Mouse (Mus musculus): ENCODE measurements around the gene Ptprs. TPM values are rescaled to one million over a fixed set of nuclear protein-coding genes. Genes with fewer than 3 reads are reported as not detected.

Ptprs gene
- polyA plus RNA-seq, 1 experiment, result 56.8 TPM

DNA sequence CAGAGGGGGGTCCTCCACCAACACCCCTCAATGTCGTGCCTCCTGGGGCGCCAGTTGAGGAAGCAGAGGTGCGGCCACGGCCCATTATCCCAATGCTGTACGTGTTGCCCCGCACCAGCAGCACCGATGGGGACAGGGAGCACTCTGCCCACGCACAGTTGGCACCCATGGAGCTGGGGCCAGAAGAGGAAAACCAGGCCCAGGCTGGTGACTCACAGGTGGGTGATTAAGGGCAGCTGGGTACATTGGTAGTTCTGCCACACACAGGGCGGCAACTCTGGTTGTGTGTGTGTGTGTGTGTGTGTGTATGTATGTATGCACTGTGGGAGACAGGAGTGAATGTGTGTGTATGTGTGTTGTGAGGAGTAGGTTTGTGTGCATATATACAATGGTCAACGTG is 82.4 kb downstream of the Ptprs start:
- TF ChIP-seq CEBPB (IDR thresholded peaks at IDR 0.05; ENCODE audit: low read depth) (no peak), MYOD1 (IDR thresholded peaks at IDR 0.05; ENCODE audit: control insufficient read depth, insufficient read length, low read depth) (no peak), MAX (IDR thresholded peaks at IDR 0.05) (no peak), CTCF (IDR thresholded peaks at IDR 0.05; ENCODE audit: control insufficient read depth, insufficient read depth, insufficient read length) (no peak), USF1 (IDR thresholded peaks at IDR 0.05; ENCODE audit: low read depth) (no peak), MYOG (IDR thresholded peaks at IDR 0.05; ENCODE audit: control insufficient read depth, extremely low read depth, insufficient read length) (no peak)

GRCm38 (mm10) chr17:56393238-56393637 is 83.0 kb downstream of the Ptprs start:
- Histone ChIP-seq H3K79me2 (ENCODE audit: control insufficient read depth, insufficient read depth) (no peaks in the 10 kb centered on the region), H3K4me3 (ENCODE audit: insufficient read depth, poor library complexity, severe bottlenecking) (no peak overlapping the region), H3K79me3 (ENCODE audit: low read depth) (no peaks in the 10 kb centered on the region), H3ac (ENCODE audit: control insufficient read depth, insufficient read length, low read depth) (no peak overlapping the region), H3K27me3 (ENCODE audit: control insufficient read depth, insufficient read depth, insufficient read length) (no peaks in the 10 kb centered on the region), H3K36me3 (ENCODE audit: control insufficient read depth, insufficient read depth) (peaks cover 3% of the 10 kb centered on the region)
- no peak for TF ChIP-seq MAX (IDR thresholded peaks at IDR 0.05)
- TF ChIP-seq MYOD1 (IDR thresholded peaks at IDR 0.05; ENCODE audit: control insufficient read depth, insufficient read length, low read depth), result no peak
- no peak for TF ChIP-seq CEBPB (IDR thresholded peaks at IDR 0.05; ENCODE audit: low read depth)

More for the DNA sequence above, 82.4 kb downstream of the Ptprs start:
- Histone ChIP-seq H3K36me3 (ENCODE audit: control insufficient read depth, insufficient read depth) (peaks cover 3% of the 10 kb centered on the region), H3K79me2 (ENCODE audit: control insufficient read depth, insufficient read depth) (no peaks in the 10 kb centered on the region), H3K4me3 (ENCODE audit: insufficient read depth, poor library complexity, severe bottlenecking) (no peak overlapping the region), H3K27me3 (ENCODE audit: control insufficient read depth, insufficient read depth, insufficient read length) (no peaks in the 10 kb centered on the region), H3ac (ENCODE audit: control insufficient read depth, insufficient read length, low read depth) (no peak overlapping the region), H3K79me3 (ENCODE audit: low read depth) (no peaks in the 10 kb centered on the region)

DNA sequence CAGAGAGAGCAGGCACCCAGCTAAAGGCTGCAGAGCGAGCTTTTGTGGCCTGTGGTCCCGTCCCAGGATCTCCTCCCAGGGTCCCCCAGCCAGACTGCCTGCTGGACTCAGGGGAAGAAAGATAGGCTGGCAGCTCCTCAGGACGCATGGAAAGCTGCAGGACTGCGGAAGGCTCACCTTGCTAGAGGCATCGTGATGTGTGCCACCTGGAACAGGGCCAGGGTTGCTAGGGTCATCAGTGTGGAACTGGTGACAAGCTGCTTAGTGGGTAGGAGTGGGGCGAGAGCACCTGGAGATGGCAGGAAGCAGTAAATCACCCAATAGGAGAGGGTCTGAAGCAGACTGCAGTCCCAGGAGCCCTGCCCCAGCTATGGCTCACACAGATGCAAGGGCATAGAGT is 88.7 kb downstream of the Ptprs start:
- H3K79me3 ChIP-seq (ENCODE audit: low read depth), result no peaks in the 10 kb centered on the region
- H3K79me2 ChIP-seq (ENCODE audit: control insufficient read depth, insufficient read depth), result no peaks in the 10 kb centered on the region
- TF ChIP-seq MYOG (IDR thresholded peaks at IDR 0.05; ENCODE audit: control insufficient read depth, extremely low read depth, insufficient read length) (no peak), USF1 (IDR thresholded peaks at IDR 0.05; ENCODE audit: low read depth) (no peak), CEBPB (IDR thresholded peaks at IDR 0.05; ENCODE audit: low read depth) (no peak), CTCF (IDR thresholded peaks at IDR 0.05; ENCODE audit: control insufficient read depth, insufficient read depth, insufficient read length) (no peak), MYOD1 (IDR thresholded peaks at IDR 0.05; ENCODE audit: control insufficient read depth, insufficient read length, low read depth) (no peak), FOSL1 (IDR thresholded peaks at IDR 0.05; ENCODE audit: insufficient read depth, low read length, poor library complexity, severe bottlenecking) (no peak), MAX (IDR thresholded peaks at IDR 0.05) (no peak)
- no peak overlapping the region for H3K4me3 ChIP-seq (ENCODE audit: insufficient read depth, poor library complexity, severe bottlenecking)
- no peak overlapping the region for H3ac ChIP-seq (ENCODE audit: control insufficient read depth, insufficient read length, low read depth)
- peaks cover 7% of the 10 kb centered on the region for H3K36me3 ChIP-seq (ENCODE audit: control insufficient read depth, insufficient read depth)
- H3K27me3 ChIP-seq (ENCODE audit: control insufficient read depth, insufficient read depth, insufficient read length), result no peaks in the 10 kb centered on the region

- Histone ChIP-seq H3K36me3 (ENCODE audit: control insufficient read depth, insufficient read depth) (peaks cover 4% of the 10 kb centered on the region), H3K4me3 (ENCODE audit: insufficient read depth, poor library complexity, severe bottlenecking) (no peak overlapping the region)
- TF ChIP-seq USF1 (IDR thresholded peaks at IDR 0.05; ENCODE audit: low read depth), result no peak
- TF ChIP-seq MAX (IDR thresholded peaks at IDR 0.05), result no peak
- no peak for TF ChIP-seq CTCF (IDR thresholded peaks at IDR 0.05; ENCODE audit: control insufficient read depth, insufficient read depth, insufficient read length)
- TF ChIP-seq MYOG (IDR thresholded peaks at IDR 0.05; ENCODE audit: control insufficient read depth, extremely low read depth, insufficient read length), result no peak
- no peak for TF ChIP-seq FOSL1 (IDR thresholded peaks at IDR 0.05; ENCODE audit: insufficient read depth, low read length, poor library complexity, severe bottlenecking)
- no peak for TF ChIP-seq CEBPB (IDR thresholded peaks at IDR 0.05; ENCODE audit: low read depth)
- TF ChIP-seq MYOD1 (IDR thresholded peaks at IDR 0.05; ENCODE audit: control insufficient read depth, insufficient read length, low read depth), result no peak
Observed at GRCm38 (mm10) chr17:56384903-56385302, 91.4 kb downstream of the Ptprs start.

DNA sequence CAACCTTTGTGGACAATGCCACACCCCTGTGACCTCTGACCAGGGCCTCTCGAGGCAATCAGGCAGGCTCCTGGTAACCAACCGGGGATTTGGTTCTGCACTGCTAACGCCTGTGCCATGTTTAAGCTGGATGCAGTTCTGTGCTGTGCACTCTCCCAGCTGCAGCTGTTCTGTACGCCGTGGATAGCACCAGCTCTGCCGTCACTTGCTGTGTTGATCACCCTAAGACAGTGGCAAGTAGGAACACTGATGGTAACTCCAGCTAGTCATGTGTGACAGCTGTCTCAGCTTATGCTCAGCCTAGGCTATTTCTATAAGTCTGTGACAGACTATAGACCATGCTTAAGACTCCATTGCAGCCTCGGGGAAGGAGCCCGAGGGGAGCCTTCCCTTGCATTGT is 93.3 kb downstream of the Ptprs start:
- Histone ChIP-seq H3K4me3 (ENCODE audit: insufficient read depth, poor library complexity, severe bottlenecking) (no peak overlapping the region), H3K79me2 (ENCODE audit: control insufficient read depth, insufficient read depth) (no peaks in the 10 kb centered on the region), H3ac (ENCODE audit: control insufficient read depth, insufficient read length, low read depth) (no peak overlapping the region), H3K79me3 (ENCODE audit: low read depth) (no peaks in the 10 kb centered on the region), H3K27me3 (ENCODE audit: control insufficient read depth, insufficient read depth, insufficient read length) (no peaks in the 10 kb centered on the region), H3K36me3 (ENCODE audit: control insufficient read depth, insufficient read depth) (peaks cover 3% of the 10 kb centered on the region)
- TF ChIP-seq MYOG (IDR thresholded peaks at IDR 0.05; ENCODE audit: control insufficient read depth, extremely low read depth, insufficient read length), result no peak
- no peak for TF ChIP-seq USF1 (IDR thresholded peaks at IDR 0.05; ENCODE audit: low read depth)
- no peak for TF ChIP-seq CEBPB (IDR thresholded peaks at IDR 0.05; ENCODE audit: low read depth)
- TF ChIP-seq MYOD1 (IDR thresholded peaks at IDR 0.05; ENCODE audit: control insufficient read depth, insufficient read length, low read depth), result no peak
- TF ChIP-seq MAX (IDR thresholded peaks at IDR 0.05), result no peak
- TF ChIP-seq FOSL1 (IDR thresholded peaks at IDR 0.05; ENCODE audit: insufficient read depth, low read length, poor library complexity, severe bottlenecking), result no peak
- no peak for TF ChIP-seq CTCF (IDR thresholded peaks at IDR 0.05; ENCODE audit: control insufficient read depth, insufficient read depth, insufficient read length)

More at GRCm38 (mm10) chr17:56384903-56385302, 91.4 kb downstream of the Ptprs start:
- H3K27me3 ChIP-seq (ENCODE audit: control insufficient read depth, insufficient read depth, insufficient read length), result no peaks in the 10 kb centered on the region
- no peak overlapping the region for H3ac ChIP-seq (ENCODE audit: control insufficient read depth, insufficient read length, low read depth)
- no peaks in the 10 kb centered on the region for H3K79me3 ChIP-seq (ENCODE audit: low read depth)
- no peaks in the 10 kb centered on the region for H3K79me2 ChIP-seq (ENCODE audit: control insufficient read depth, insufficient read depth)

DNA sequence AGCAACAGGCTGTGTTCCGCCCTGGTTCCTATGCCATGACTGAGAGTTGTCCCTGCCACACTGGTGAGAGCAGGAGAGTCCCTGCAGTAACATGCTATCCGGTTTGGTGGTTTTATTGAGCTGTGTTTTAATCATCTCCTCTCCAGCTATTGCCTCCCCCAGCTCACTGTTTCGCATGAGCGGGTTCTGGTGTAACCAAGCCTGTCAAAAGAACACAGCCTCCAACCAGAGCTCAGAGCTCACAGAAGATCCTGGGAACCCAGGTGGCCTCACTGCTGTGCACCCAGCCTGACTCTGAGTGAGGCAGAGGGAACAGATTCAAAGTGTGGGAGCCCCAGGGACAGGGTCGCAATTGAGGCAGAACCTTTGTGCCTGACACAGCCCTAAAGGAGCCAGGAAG is 95.1 kb downstream of the Ptprs start:
- H3K79me3 ChIP-seq (ENCODE audit: low read depth), result no peaks in the 10 kb centered on the region
- H3K36me3 ChIP-seq (ENCODE audit: control insufficient read depth, insufficient read depth), result no peaks in the 10 kb centered on the region
- H3ac ChIP-seq (ENCODE audit: control insufficient read depth, insufficient read length, low read depth), result no peak overlapping the region
- H3K4me3 ChIP-seq (ENCODE audit: insufficient read depth, poor library complexity, severe bottlenecking), result no peak overlapping the region
- H3K27me3 ChIP-seq (ENCODE audit: control insufficient read depth, insufficient read depth, insufficient read length), result no peaks in the 10 kb centered on the region
- no peaks in the 10 kb centered on the region for H3K79me2 ChIP-seq (ENCODE audit: control insufficient read depth, insufficient read depth)
- TF ChIP-seq MAX (IDR thresholded peaks at IDR 0.05), result no peak
- no peak for TF ChIP-seq USF1 (IDR thresholded peaks at IDR 0.05; ENCODE audit: low read depth)
- no peak for TF ChIP-seq MYOD1 (IDR thresholded peaks at IDR 0.05; ENCODE audit: control insufficient read depth, insufficient read length, low read depth)
- no peak for TF ChIP-seq MYOG (IDR thresholded peaks at IDR 0.05; ENCODE audit: control insufficient read depth, extremely low read depth, insufficient read length)
- TF ChIP-seq FOSL1 (IDR thresholded peaks at IDR 0.05; ENCODE audit: insufficient read depth, low read length, poor library complexity, severe bottlenecking), result no peak
- TF ChIP-seq CEBPB (IDR thresholded peaks at IDR 0.05; ENCODE audit: low read depth), result no peak
- TF ChIP-seq CTCF (IDR thresholded peaks at IDR 0.05; ENCODE audit: control insufficient read depth, insufficient read depth, insufficient read length), result no peak

Data from C2C12 (cell line).